Mouse (Mus musculus) urinary bladder, postnatal 10 days (tissue): ENCODE data around the gene Slc35c2.

ENCODE experiments used
- DNase-seq: peaks from one replicate; pipeline ENCODE4 v3.0.0; 2022; ENCODE audit warnings: low spot score

The Slc35c2 gene

DNA sequence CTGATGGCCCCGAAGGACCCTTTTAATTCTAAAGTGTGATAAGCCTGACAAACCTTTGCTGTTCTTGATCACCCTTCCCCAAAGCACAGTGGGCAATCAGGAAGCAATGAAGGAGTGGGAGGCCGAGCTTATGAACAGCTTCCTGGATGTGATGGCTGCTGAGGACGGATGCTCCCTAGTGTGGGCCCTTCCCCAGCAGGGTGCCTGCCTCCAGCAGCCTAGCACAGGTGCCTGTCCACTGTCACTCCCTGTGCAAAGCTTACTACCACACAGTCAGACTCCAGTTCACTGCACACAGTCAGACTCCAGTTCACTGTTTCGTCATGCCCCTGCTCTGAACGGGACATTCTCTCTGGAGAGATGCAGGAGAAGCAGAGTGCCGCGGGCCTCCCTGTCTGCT, 24.7 kb upstream of the Slc35c2 start:
- no peak for DNase-seq

DNA sequence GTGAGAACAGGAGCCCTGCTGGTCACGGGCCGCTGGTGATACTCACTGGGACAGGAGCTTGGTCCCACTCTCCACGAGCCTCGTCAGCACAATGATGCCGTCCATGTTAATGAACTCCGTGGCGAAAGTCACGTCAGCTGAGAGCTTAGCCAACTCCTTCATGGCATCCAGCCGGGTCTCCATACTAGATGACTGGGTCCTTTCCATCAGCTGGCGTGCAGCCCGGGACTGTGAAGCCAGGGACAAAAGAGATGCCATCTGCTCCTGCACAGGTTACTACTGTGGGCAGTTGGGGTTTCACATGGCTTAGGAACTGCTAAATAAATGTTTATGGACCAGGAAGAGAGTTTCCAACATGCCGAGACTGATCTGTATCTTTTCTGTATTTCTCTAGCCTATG, 23.9 kb upstream of the Slc35c2 start:
- no peak for DNase-seq

DNA sequence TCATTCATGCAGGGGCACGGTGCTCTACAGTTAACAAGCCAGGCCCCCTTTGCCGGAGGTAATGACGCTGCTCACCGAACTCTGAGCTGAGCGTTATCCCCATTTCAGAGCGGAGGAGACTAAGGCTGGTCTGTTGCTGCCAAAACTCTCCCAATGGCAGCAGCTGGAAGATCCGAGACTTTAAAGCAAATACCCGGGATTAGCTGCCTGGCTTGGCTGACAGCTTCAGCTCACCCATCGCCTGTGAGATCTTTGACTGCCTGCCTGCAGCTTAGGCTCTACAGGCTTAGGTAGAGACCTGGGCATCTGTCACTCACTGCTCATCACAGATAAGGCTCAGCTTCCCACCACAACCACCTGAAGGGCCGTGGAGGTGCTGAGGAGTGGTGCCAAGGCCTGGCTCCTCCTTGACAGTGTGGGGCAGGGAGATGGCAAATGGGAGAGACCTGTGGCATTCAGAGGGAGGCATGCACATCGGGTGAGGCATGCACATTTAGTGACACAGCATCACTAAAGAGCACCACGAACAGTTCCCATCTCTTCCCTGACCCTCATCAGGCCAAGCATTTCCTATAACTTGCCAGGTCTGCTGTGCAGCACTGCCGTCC, 23.3 kb upstream of the Slc35c2 start:
- DNase-seq, result no peak

DNA sequence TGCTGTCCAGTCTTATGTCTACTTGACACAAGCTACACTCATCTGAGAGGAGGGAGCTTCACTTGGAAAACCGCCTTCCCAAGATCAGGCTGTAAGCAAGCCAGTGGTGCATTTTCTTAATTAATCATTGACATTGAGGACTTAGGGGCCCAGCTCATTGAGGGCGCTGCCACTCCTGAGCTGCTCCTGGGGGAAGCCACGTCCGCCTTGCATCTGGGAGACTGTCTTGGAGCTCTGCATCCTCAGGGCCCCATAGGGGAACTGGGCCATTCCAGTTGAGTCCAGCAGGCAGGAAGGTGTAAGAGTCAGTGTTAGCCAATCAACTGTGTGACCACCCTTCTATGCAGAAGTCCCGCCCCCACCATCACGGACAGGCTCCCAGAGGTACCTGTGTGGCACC, 20.1 kb upstream of the Slc35c2 start:
- no peak for DNase-seq

DNA sequence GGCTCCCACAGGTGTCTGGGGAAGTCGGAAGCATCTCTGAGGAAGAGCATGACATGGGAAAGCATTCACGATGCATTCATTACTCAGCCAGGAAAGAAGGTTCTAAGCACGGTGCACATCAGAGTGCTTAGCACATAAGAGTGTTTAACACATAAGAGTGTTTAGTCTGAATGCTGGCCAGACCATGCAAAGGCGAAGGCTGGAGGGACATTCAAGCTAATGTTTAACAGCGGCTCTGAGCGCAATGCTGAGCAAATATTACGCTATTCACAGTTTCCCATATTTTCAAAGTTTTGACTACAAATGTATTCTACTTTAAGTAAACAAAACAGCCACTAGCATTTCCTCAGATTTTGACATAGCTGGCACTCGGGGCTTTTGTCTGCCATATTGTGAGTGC, 17.8 kb upstream of the Slc35c2 start:
- DNase-seq, result no peak

DNA sequence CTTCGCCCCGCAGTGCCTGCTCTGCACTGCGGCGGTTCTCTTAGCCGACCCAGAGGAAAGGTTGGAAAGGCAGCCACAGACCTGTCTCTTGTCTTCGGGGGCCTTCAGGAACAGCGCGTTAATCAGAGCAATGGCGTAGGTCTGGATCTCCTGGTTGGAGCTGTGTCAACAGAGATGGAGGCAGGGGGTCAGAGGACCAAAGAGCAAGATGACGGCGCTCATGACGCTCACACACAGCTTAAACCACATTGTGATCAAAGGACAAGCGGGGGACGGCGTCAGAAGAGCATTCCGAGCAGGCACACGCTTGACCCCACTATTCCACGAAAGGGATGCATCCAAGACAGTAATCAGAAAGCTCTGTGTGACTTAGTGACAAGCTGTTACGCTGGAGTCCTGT, 17.1 kb upstream of the Slc35c2 start:
- DNase-seq, result no peak

DNA sequence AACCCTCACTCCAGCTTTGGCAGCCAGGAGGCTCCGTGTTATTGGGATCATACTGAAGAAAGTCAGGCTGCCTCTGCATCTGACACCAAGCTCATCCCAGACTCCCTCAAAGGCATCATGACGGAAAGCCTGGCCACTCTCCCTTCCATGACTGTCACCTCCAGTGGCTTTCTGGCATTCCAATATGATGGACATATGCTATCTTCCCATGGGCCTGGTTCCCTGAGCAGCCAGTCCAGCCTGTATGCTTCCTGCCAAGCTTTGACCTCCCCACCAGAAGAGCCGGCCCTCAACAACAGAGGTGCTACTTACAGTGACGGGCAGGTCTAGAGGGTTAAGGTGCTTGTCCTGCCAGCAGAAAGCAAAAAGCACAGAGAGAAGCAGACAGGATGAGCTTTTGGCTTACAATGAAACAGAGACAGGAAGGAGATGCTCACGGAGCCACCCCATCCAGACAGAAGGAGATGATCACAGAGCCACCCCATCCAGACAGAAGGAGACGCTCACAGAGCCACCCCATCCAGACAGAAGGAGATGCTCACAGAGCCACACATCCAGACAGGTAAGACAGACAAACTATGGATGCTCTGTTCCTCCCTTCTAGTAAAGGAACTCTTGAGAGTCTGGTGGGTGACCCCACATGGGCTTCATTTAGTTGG, 15.8 kb upstream of the Slc35c2 start:
- no peak for DNase-seq

DNA sequence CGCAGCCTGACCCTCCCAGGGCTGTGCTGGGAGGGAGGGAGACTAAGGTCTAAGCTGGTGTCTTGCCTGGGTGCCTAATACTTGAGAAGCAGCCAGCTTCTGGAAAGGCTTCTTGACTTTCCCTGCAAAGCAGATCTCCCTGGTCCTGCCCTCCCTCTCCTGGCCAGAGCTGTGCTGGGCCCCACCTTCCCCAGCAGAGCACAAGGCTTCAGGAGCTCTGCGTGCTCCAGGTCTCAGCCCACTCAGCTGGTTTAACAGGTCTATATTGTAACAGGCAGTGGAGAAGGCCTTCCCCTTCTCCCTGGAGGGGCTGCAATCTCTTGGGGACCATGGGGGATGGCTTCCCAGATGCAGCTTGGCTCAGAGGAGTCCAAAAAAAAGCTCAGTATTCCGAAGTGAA, 13.7 kb upstream of the Slc35c2 start:
- no peak for DNase-seq

DNA sequence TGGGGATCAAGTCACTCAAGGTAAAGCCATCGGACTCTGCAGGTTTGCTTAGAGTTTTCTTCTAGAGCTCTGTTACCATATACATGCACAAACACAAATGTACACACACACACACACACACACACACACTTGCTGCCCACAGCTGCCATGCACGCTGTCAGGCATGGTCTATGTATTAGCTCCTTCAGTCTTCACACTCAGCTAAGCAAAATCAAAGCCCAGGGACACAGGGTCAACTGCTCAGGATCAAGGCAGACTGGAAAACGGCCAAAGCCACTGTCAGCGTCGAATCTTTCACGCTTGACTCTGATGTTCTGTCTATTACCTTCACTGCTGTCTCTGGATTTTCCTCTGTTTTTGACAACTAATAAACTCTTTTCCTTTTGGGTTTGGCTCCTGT, 13.2 kb upstream of the Slc35c2 start:
- DNase-seq, result no peak

DNA sequence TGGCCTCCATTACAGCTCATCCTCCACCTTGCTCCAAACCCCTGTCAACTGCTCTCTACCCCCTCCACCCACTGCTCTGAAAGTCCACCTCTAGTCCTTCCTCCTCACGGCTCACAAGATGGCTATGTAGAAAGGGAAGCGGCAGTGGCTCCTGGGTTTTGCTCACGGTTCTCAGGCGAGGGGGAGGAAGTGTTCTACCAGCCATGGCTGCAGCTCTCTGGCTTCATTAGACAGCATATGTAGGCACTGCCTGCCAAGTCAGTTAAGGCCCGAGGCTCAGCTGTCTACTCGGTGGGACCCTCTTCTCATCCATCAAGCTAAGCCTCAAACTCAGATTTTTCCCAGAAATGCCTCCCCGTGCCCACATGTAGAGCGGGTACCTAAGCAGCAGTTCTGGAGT, 12.8 kb upstream of the Slc35c2 start:
- DNase-seq, result no peak

DNA sequence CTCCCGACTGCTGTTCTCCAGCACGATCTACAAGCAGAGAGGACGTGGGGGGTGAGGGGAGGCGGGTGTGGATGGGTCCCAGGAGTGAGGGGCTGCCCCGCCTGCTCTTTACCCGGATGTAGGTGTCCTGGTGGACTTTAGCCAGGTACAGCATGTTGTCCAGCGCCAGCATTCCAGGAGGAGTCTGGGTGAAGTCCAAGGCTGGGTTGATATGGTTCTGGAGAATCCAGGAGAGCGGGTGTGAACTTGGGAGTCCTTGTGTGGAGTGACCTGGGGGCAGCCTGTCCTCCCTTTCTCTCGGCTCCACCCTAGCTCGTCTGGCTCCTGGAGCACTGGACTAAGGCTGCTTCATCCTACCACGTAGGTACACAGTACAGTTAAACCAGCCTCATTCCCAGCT, 9.8 kb upstream of the Slc35c2 start:
- DNase-seq, result no peak

DNA sequence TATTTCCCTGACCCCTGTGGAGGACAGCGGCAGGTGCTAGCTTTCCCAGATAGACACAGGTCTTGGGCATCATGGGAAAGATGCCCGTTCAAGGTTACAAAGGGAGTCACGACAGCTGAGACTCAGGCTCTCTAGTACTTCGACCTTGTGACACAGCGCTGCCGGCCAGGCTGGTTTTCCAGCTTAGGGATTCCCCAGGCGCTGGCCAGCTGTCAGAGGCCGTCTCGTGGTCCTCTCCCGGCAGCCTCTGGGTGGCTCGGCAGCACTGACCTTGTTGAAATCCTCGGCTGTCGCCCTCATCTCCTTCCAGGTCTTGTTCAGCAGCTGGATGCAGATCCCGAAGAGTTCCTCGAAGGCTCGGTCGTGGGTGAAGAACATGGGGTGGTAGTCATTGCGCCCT, 8.9 kb upstream of the Slc35c2 start:
- DNase-seq, result no peak

DNA sequence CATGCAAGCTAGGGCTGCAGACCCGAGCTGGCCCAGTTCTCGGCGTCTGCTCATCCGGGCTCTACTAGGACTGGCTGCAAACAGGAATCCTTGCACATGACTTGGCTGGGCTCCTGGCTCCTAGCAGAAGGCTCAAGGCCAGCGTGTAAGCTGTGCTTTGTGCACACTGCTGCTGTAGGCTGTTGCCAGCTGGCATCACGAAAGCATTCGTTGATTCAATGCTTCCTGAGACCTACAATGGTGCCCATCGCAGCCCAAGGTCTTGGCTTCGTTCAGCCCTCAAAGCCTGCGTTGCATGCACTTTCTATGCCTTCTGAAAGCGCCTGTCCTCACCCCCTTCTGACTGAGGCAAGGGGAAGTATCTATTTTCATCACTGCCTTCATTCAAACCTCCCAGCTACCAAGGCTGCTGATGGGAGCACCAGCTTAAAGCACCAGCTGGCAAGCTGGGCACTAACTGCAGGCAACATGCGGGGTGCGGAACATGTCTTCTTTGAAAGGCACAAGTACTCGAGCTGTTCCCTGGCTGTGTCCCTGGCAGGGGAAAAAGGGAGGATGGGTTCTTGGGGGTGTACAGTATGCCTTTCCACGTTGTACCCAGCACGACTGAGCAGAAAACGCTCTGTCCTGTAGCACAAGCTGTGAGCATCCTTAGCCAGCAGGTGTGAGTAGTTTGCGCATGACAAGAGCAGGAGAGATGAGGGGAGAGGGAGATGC, 804 bp upstream of the Slc35c2 start:
- peak; percentile 38 for DNase-seq

DNA sequence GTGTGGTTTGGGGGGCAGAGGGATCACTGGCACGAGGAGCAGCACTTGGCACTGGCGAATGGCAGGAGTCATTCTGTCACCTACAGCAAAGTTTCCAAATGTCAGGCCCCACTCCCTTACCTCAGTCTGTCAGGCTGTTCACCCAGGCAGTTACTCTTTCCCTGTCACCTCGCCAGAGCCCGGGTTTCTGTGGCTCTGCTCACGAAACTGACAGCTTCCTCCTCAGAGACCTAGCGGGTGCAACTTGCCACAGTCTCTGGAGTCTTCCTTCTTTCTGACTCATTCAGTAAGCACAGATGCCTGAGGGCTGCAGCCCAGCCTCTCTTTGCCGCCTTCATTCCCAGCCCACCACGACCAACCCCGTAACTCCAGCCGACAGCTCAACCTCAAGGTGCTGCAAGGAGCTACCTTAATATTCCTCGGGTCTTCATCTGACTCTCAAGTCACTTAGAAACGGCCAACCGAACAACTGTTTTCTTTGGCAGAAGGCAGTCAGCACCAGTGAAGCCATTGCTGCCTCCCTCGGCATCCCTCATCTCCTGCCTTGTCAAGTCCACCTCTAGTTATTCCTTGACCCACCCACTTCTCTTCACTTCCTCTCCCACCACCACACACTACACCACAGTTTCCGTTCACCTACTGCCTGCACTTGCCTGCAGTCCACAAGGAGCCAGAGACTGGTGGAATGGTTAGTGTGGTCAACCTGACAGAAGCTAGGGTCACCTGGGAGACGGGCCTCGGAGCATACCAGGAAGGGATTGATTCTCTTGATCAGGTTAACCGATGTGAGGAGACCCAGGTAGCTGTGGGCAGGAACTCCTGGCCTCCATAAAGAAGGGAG, 1.1 kb downstream of the Slc35c2 start:
- no peak for DNase-seq

DNA sequence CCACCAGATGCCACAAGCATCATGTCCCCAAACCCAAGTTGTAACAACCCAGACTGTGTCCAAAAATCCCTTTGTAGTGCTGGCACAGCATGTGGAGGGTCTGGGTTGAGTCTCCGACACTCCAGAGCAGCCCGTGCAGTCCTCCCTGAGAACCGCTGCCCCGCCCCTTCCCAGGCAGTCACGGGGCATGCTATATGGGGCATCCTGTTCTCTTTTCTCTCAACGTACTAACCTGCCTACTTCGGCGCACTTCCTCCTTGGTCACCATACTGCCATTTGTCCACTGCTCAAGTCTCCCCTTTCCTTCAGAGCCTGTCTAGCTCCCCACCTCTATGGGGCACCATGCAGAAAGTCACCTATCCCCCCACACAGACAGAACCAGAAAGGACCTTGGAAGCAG, 2.0 kb downstream of the Slc35c2 start:
- DNase-seq, result no peak

DNA sequence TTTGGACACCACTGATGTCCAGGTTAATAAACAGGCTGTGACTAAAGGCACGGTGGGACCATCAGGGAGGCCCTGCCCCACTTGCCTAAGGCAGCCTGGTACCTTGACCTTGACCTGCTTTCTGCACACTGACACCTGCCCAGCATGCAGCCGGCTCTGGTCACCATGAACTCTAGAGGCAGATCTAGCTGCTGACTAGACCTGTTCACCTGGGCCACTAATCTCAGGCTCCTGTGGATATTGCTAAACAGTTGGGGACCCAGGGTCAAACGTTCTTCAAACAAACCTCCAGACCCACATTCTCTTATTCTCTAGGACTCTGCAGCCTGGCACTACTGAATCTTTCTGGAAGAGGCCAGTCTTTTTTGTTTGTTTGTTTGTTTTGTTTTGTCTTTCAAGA, 2.6 kb downstream of the Slc35c2 start:
- DNase-seq, result no peak

DNA sequence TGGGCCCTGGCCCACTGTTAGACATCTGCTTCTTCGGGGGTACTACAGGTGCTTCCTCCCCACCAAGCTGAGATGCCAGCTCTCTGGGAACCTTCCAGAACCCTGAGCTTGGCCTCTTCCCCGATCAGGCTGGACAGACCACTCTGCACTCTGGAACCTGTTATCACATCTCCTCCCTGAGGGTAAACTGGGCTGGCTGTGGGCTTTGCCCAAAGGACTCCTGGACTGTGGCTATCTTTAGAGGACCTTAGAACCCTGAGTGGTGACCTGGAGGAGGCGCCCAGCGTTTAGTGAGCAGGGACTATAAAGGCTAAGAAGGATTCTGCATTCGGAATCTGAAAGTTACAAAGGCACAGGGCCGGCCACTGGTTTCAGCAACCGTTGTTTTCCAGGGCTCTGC, 3.3 kb downstream of the Slc35c2 start:
- DNase-seq, result no peak

DNA sequence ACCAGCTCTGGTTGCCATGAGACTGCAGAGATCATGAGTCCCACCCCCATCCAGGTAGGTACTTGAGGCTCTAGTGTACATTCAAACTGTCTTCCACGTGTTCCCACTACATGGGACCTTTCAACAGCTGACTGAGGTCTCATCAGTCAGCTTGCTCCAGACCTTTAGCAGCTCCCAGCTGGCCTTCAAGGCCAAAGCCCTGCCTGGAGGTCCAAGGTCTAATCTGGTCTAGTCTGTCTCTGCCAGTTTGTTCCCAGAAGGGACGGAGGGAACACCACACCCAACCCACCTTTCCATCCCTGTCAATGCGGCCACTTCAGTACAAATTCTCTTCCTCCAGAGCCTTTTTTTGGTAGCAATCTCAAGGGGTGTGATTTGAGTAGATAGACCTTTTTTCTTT, 4.0 kb downstream of the Slc35c2 start:
- DNase-seq, result no peak

DNA sequence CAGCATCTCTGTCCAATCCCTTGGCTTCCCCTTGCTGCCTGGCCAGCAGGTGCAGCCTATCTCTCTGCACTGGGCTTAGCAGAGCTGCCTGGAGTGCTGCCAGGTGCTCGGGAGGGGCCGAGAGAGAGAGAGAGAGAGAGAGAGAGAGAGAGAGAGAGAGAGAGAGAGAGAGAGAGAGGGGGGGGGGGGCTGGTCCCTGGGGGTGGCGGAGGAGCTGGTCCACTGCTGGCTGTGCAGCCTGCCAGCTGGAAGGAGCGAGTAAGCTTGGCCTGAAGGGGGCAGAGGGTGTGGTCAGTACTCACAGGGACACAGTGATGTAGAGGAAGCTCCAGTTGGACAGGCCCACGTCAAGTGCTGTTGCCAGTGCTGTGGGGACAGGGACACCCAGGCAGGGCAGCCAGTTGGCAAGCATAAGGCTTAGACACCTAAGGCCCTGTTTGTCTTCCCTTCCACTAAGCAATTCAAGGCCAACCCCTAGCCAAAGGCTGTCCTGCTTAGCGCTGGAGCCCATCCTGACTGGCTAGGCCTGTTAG, 5.8 kb downstream of the Slc35c2 start:
- DNase-seq, result no peak

DNA sequence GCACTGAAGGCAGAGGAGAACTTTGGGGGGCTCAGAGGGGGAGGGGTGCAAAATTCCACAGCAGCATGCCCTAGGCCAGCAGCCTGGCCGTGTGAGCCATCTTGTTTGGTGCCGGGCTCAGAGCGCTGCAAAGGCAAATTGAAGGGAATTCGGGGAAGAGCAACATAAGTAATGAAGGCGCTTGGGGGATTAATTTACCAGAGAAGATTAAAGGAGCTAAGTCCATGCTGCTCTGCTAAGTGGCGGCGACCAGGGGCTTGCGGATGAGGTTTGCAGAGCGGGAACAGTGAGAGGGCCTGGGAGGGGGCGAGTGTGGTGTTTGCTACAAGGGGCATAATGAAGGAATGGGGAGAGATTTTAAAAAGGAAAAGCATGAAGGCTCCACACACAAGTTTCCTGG, 8.3 kb downstream of the Slc35c2 start:
- DNase-seq, result no peak

DNA sequence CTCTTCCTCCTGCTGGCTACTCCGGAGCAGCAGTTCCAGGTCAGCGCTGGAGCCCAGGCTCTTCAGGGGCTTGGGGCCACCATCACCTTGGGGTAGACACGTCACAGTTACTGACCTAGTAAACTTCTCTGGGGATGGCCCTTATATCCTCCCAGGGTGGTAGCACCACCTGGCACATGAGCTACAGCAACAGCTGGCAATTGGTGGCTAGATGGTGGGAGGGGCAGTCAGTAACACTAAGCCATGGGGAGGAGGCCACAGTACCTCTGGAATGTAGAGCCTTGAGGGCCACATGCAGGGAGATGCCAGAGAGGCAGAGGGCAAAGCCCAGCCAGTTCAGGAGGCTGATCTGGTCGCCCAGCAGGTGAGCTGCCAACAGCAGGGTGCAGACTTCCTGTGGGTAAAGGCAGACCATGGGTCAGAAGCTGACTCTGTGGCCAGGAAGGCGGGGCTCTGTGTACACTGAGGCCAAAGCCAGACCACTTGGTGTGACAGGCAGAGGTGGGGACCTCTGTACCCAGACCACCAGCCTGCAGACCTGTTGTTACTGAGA, 10.4 kb downstream of the Slc35c2 start:
- no peak for DNase-seq

DNA sequence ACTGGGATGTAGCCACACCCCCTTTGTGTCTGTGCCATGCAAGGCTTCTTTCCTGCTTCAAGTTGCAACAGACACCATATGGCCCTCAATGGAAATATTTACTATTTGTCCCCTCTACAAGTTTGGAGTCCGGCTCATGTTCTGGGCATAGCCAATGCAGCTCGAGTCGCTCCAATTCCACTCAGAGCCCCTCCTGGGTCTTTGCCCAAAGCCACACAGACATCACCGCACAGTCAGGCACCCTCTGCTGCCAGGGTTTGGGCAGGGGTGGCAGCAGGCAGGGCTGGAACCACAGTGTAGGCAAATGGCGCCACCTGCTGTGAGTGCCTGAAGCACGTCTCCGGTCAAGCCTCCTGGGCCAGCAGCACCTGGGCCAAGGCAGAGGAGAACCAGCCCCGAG, 11.8 kb downstream of the Slc35c2 start:
- no peak for DNase-seq
